Mouse (Mus musculus) limb, embryonic 11.5 days (tissue): ENCODE data around the gene Cyp26a1. TPM values are rescaled to one million over a fixed set of nuclear protein-coding genes. Genes with fewer than 3 reads are reported as not detected.

Experiments used
- ATAC-seq: fragments of 200-750 bp; cut with Nextera tagmentation; 2 replicates; pipeline ENCODE4 v1.8.0; 2017; ENCODE audit warnings: low read depth; ENCODE audit not compliant: insufficient number of reproducible peaks, low FRiP score, low TSS enrichment
- DNase-seq: peaks from one replicate; pipeline ENCODE4 v3.0.0-alpha.2; 2015; ENCODE audit warnings: low spot score
- H3K27ac ChIP-seq: fragments of 300-500 bp; sonication (generic); replicated peaks from 2 replicates; pipeline ENCODE4 v1.5.1; 2014; ENCODE audit warnings: low read depth, mild to moderate bottlenecking, low read length
- H3K27me3 ChIP-seq: fragments of 300-500 bp; sonication (generic); 2 replicates; pipeline ENCODE4 v1.6.1; 2014; ENCODE audit warnings: mild to moderate bottlenecking, low read length, mixed read lengths; ENCODE audit not compliant: control insufficient read depth, insufficient read depth
- H3K36me3 ChIP-seq: fragments of 300-500 bp; sonication (generic); 2 replicates; pipeline ENCODE4 v1.6.1; 2014; ENCODE audit warnings: mild to moderate bottlenecking, low read length, moderate library complexity, mixed read lengths; ENCODE audit not compliant: control insufficient read depth, insufficient read depth
- H3K4me1 ChIP-seq: fragments of 300-500 bp; sonication (generic); 2 replicates; pipeline ENCODE4 v1.6.1; 2014; ENCODE audit warnings: low read length, mixed read lengths; ENCODE audit not compliant: control insufficient read depth, insufficient read depth
- H3K4me2 ChIP-seq: fragments of 300-500 bp; sonication (generic); 2 replicates; pipeline ENCODE4 v1.6.1; 2014; ENCODE audit warnings: low read depth, mild to moderate bottlenecking, moderate library complexity; ENCODE audit not compliant: severe bottlenecking
- H3K4me3 ChIP-seq: fragments of 300-500 bp; sonication (generic); 2 replicates; pipeline ENCODE4 v1.5.1; 2014; ENCODE audit warnings: low read depth, low read length
- H3K9ac ChIP-seq: fragments of 300-500 bp; sonication (generic); 2 replicates; pipeline ENCODE4 v1.6.1; 2014; ENCODE audit warnings: mild to moderate bottlenecking, low read length
- H3K9me3 ChIP-seq: fragments of 300-500 bp; sonication (generic); 2 replicates; pipeline ENCODE4 v1.6.1; 2016; ENCODE audit warnings: low read length; ENCODE audit not compliant: control insufficient read depth
- WGBS: fragments of 180-500 bp; shearing (Covaris S2); extraction: QIAGEN DNeasy Blood & Tissue Kit; methylation state at CpG from one replicate; pipeline ENCODE4 v1.1.7; 2014; 5-methylcytosine and 5-hydroxymethylcytosine counted together
- polyA plus RNA-seq: library from polyadenylated mRNA; unstranded; fragments of >200 nt; fragmentation: Nextera tagmentation; extraction: Ambion mirVana; gene quantifications from 2 replicates; pipeline ENCODE4 v1.2.1, GENCODE M21; 2014

Gene Cyp26a1
- 3.3 and 5.0 TPM in 2 replicates for polyA plus RNA-seq

- Histone ChIP-seq H3K27me3 (peaks cover 96% of the 10 kb centered on the region), H3K36me3 (no peaks in the 10 kb centered on the region), H3K4me1 (peaks cover 14% of the 10 kb centered on the region; the same call in 1 of the 2 replicates), H3K9me3 (no peaks in the 10 kb centered on the region), H3K4me2 (peak within 1 kb of the TSS; percentile 50), H3K27ac (no peak within 1 kb of the TSS), H3K9ac (no peak within 1 kb of the TSS), H3K4me3 (peak within 1 kb of the TSS; percentile 26)
- WGBS: 1% methylated on average over 51 of the region's 51 CpGs
- DNase-seq: peak; percentile 59
- no peak for ATAC-seq
Measured at GRCm38 (mm10) chr19:37697651-37698272, at the start of gene Cyp26a1. Gene Cyp26a1, plus strand, starts transcription at chr19:37697798.

GRCm38 (mm10) chr19:37647994-37648393 is 49.6 kb upstream of the Cyp26a1 start:
- Histone ChIP-seq H3K4me2 (no peak overlapping the region), H3K4me3 (no peak overlapping the region), H3K9me3 (no peaks in the 10 kb centered on the region), H3K27me3 (no peaks in the 10 kb centered on the region), H3K36me3 (no peaks in the 10 kb centered on the region), H3K9ac (no peak overlapping the region), H3K4me1 (no peaks in the 10 kb centered on the region), H3K27ac (no peak overlapping the region)
- no peak for DNase-seq
- no peak for ATAC-seq
- 38% methylated on average over 2 of the region's 2 CpGs for whole genome bisulfite sequencing

- Histone ChIP-seq H3K9ac (no peak overlapping the region), H3K4me2 (no peak overlapping the region), H3K27ac (no peak overlapping the region), H3K4me1 (no peaks in the 10 kb centered on the region), H3K36me3 (no peaks in the 10 kb centered on the region), H3K4me3 (no peak overlapping the region), H3K9me3 (no peaks in the 10 kb centered on the region), H3K27me3 (no peaks in the 10 kb centered on the region)
- DNase-seq (no peak), ATAC-seq (no peak)
- 75% methylated on average over 2 of the region's 2 CpGs for WGBS
Measured at GRCm38 (mm10) chr19:37650526-37650925, 47.1 kb upstream of the Cyp26a1 start.

- DNase-seq: no peak
- H3K4me2 ChIP-seq: no peak overlapping the region
- H3K9ac ChIP-seq: no peak overlapping the region
- H3K9me3 ChIP-seq: no peaks in the 10 kb centered on the region
- ATAC-seq: no peak
- H3K4me3 ChIP-seq: no peak overlapping the region
- no peak overlapping the region for H3K27ac ChIP-seq
- no peaks in the 10 kb centered on the region for H3K27me3 ChIP-seq
- 49% methylated on average over 5 of the region's 5 CpGs for WGBS
- no peaks in the 10 kb centered on the region for H3K4me1 ChIP-seq
- no peaks in the 10 kb centered on the region for H3K36me3 ChIP-seq
Measured at GRCm38 (mm10) chr19:37654012-37654411, 43.6 kb upstream of the Cyp26a1 start.

GRCm38 (mm10) chr19:37656441-37656840 is 41.2 kb upstream of the Cyp26a1 start:
- no peak for DNase-seq
- no peaks in the 10 kb centered on the region for H3K27me3 ChIP-seq

GRCm38 (mm10) chr19:37665256-37665655 is 32.3 kb upstream of the Cyp26a1 start:
- Histone ChIP-seq H3K9me3 (no peaks in the 10 kb centered on the region), H3K4me2 (no peak overlapping the region), H3K9ac (no peak overlapping the region), H3K27ac (no peak overlapping the region), H3K4me1 (no peaks in the 10 kb centered on the region), H3K36me3 (no peaks in the 10 kb centered on the region), H3K4me3 (no peak overlapping the region), H3K27me3 (no peaks in the 10 kb centered on the region)
- ATAC-seq: no peak
- WGBS: 75% methylated on average over 6 of the region's 6 CpGs
- no peak for DNase-seq

More at GRCm38 (mm10) chr19:37656441-37656840, 41.2 kb upstream of the Cyp26a1 start:
- Histone ChIP-seq H3K9ac (no peak overlapping the region), H3K27ac (no peak overlapping the region), H3K36me3 (no peaks in the 10 kb centered on the region), H3K4me2 (no peak overlapping the region), H3K4me1 (no peaks in the 10 kb centered on the region), H3K9me3 (no peaks in the 10 kb centered on the region), H3K4me3 (no peak overlapping the region)
- 4% methylated on average over 9 of the region's 9 CpGs for WGBS
- ATAC-seq: no peak

GRCm38 (mm10) chr19:37667855-37668594 is 29.6 kb upstream of the Cyp26a1 start:
- Histone ChIP-seq H3K4me3 (no peak overlapping the region), H3K27me3 (no peaks in the 10 kb centered on the region), H3K4me2 (no peak overlapping the region), H3K4me1 (no peaks in the 10 kb centered on the region), H3K36me3 (no peaks in the 10 kb centered on the region), H3K9ac (no peak overlapping the region), H3K27ac (no peak overlapping the region), H3K9me3 (no peaks in the 10 kb centered on the region)
- ATAC-seq: no peak
- no peak for DNase-seq
- WGBS: 55% methylated on average over 13 of the region's 13 CpGs

GRCm38 (mm10) chr19:37668657-37669056 is 28.9 kb upstream of the Cyp26a1 start:
- Histone ChIP-seq H3K27me3 (no peaks in the 10 kb centered on the region), H3K4me3 (no peak overlapping the region), H3K9me3 (no peaks in the 10 kb centered on the region), H3K4me2 (no peak overlapping the region), H3K36me3 (no peaks in the 10 kb centered on the region), H3K27ac (no peak overlapping the region), H3K9ac (no peak overlapping the region), H3K4me1 (no peaks in the 10 kb centered on the region)
- ATAC-seq (no peak), DNase-seq (no peak)
- WGBS: 88% methylated on average over 5 of the region's 5 CpGs
